Mouse (Mus musculus): ENCODE data around the gene Olfr1216.

- TF ChIP-seq CTCF (IDR thresholded peaks at IDR 0.05; ENCODE audit: borderline replicate concordance, control insufficient read depth, extremely low read depth, insufficient read depth, low read length, poor library complexity) (no peak), POLR2A (IDR thresholded peaks at IDR 0.05; ENCODE audit: control insufficient read depth, extremely low read depth, insufficient read depth, low read length, poor library complexity) (no peak)
These were observed at the start of gene Olfr1216 for GRCm38 (mm10) chr2:89018240-89018639.

Data from thymus, adult 2 months (tissue).